Mouse (Mus musculus) heart, adult 2 months (tissue): ENCODE results near the gene Cd6.

Source experiments
- CTCF ChIP-seq: fragments of 200-600 bp; IDR thresholded peaks from 2 replicates; pipeline ENCODE4 v1.8.1; 2022; ENCODE audit warnings: antibody characterized with exemption, mild to moderate bottlenecking, moderate library complexity
- POLR2A ChIP-seq: fragments of 200-500 bp; IDR thresholded peaks from 2 replicates; pipeline ENCODE4 v1.6.1; 2011; ENCODE audit warnings: mild to moderate bottlenecking, low read depth, low read length, control low read depth; ENCODE audit not compliant: insufficient read depth

DNA sequence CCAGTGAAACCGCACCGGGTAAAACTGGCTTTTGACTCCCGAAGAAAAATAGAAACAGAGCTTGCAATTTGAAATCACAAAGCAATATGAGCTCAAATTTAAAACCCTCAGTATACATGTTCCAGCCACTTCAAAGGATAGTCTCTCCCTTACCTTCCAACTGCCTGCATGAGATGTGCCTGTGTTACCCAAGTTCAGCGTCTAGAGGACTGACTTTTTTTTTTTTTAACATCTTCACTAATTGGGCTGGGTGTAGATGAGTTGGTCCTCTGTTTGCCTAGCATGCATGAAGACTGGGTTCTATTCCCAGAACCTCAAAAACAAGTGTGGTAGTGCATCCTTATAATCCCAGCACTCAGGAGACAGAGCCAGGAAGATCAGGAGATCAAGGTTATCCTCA is 53.0 kb downstream of the Cd6 start:
- no peak for TF ChIP-seq CTCF
- TF ChIP-seq POLR2A, result no peak
